Mouse (Mus musculus) testis, adult 2 months (tissue): ENCODE measurements around the gene Sars. TPM values are rescaled to one million over a fixed set of nuclear protein-coding genes. Genes with fewer than 3 reads are reported as not detected.
A peak's percentile ranks its signal among the peaks of the same experiment; 100 is the strongest.

Experiments
- H3K27ac ChIP-seq: fragments of 200-500 bp; 2 replicates; pipeline ENCODE4 v1.5.1; 2012; ENCODE audit warnings: low read depth, low read length; ENCODE audit not compliant: control insufficient read depth, insufficient read depth
- H3K27me3 ChIP-seq: fragments of 200-500 bp; 2 replicates; pipeline ENCODE4 v1.6.1; 2012; ENCODE audit warnings: mild to moderate bottlenecking, low read length, moderate library complexity; ENCODE audit not compliant: control insufficient read depth, insufficient read depth
- H3K36me3 ChIP-seq: fragments of 200-500 bp; 2 replicates; pipeline ENCODE4 v1.6.1; 2012; ENCODE audit warnings: mild to moderate bottlenecking, low read length; ENCODE audit not compliant: control insufficient read depth, insufficient read depth
- H3K4me1 ChIP-seq: fragments of 200-500 bp; 2 replicates; pipeline ENCODE4 v1.6.1; 2012; ENCODE audit warnings: low read length; ENCODE audit not compliant: control insufficient read depth, insufficient read depth
- H3K4me3 ChIP-seq: fragments of 200-500 bp; 2 replicates; pipeline ENCODE4 v1.5.1; 2012; ENCODE audit warnings: low read depth, mild to moderate bottlenecking, low read length, moderate library complexity, mixed read lengths; ENCODE audit not compliant: control insufficient read depth
- CTCF ChIP-seq: fragments of 200-500 bp; IDR thresholded peaks from 2 replicates; pipeline ENCODE4 v1.5.1; 2012; ENCODE audit warnings: low read depth, mild to moderate bottlenecking, inconsistent platforms, low read length, moderate library complexity; ENCODE audit not compliant: control insufficient read depth, insufficient read depth, insufficient replicate concordance
- POLR2A ChIP-seq: fragments of 200-500 bp; IDR thresholded peaks from 2 replicates; pipeline ENCODE4 v1.6.1; 2012; ENCODE audit warnings: low read depth, mild to moderate bottlenecking, inconsistent platforms, low read length, moderate library complexity; ENCODE audit not compliant: control insufficient read depth
- polyA plus RNA-seq: library from polyadenylated mRNA; depleted of rRNA; stranded (reverse); fragments of >200 nt; gene quantifications from 2 replicates; pipeline ENCODE4 v1.2.3, GENCODE M21; 2012

Sars gene
- polyA plus RNA-seq, 1 experiment = 14.4 TPM

GRCm38 (mm10) chr3:108402528-108402920 lies 42.5 kb downstream of the Sars start:
- H3K27me3 ChIP-seq = no peaks in the 10 kb centered on the region
- H3K4me1 ChIP-seq = peaks cover 13% of the 10 kb centered on the region
- no peaks in the 10 kb centered on the region for H3K36me3 ChIP-seq
- TF ChIP-seq CTCF = no peak
- no peak for TF ChIP-seq POLR2A
- H3K27ac ChIP-seq = no peak overlapping the region
- H3K4me3 ChIP-seq = no peak overlapping the region

- Histone ChIP-seq H3K27ac (no peak overlapping the region), H3K4me3 (no peak overlapping the region), H3K27me3 (no peaks in the 10 kb centered on the region), H3K4me1 (peaks cover 10% of the 10 kb centered on the region), H3K36me3 (no peaks in the 10 kb centered on the region)
- TF ChIP-seq POLR2A (no peak), CTCF (peak; percentile 84)
Measured at GRCm38 (mm10) chr3:108401692-108402527, 43.1 kb downstream of the Sars start.

- no peaks in the 10 kb centered on the region for H3K27me3 ChIP-seq
- H3K4me1 ChIP-seq = peaks cover 3% of the 10 kb centered on the region; the same call in 1 of the 2 replicates
- H3K4me3 ChIP-seq = no peak overlapping the region
- H3K36me3 ChIP-seq = no peaks in the 10 kb centered on the region
- TF ChIP-seq POLR2A (no peak), CTCF (no peak)
- no peak overlapping the region for H3K27ac ChIP-seq
Measured at GRCm38 (mm10) chr3:108400442-108400841, 44.6 kb downstream of the Sars start.

GRCm38 (mm10) chr3:108398281-108398680 lies 46.7 kb downstream of the Sars start:
- TF ChIP-seq CTCF = no peak
- no peak for TF ChIP-seq POLR2A
- H3K27me3 ChIP-seq = no peaks in the 10 kb centered on the region
- H3K27ac ChIP-seq = no peak overlapping the region
- H3K4me1 ChIP-seq = no peaks in the 10 kb centered on the region
- no peak overlapping the region for H3K4me3 ChIP-seq
- H3K36me3 ChIP-seq = no peaks in the 10 kb centered on the region; the same call in 1 of the 2 replicates

- H3K4me1 ChIP-seq = peaks cover 2% of the 10 kb centered on the region; the same call in 1 of the 2 replicates
- no peak for TF ChIP-seq CTCF
- TF ChIP-seq POLR2A = no peak
- no peak overlapping the region for H3K27ac ChIP-seq
- H3K27me3 ChIP-seq = no peaks in the 10 kb centered on the region
- H3K4me3 ChIP-seq = no peak overlapping the region
- no peaks in the 10 kb centered on the region; the same call in 1 of the 2 replicates for H3K36me3 ChIP-seq
Measured at GRCm38 (mm10) chr3:108392793-108393192, 52.2 kb downstream of the Sars start.

- H3K4me3 ChIP-seq = no peak overlapping the region
- no peak overlapping the region for H3K27ac ChIP-seq
- TF ChIP-seq POLR2A (no peak), CTCF (no peak)
- peaks cover 2% of the 10 kb centered on the region; the same call in 1 of the 2 replicates for H3K4me1 ChIP-seq
- H3K36me3 ChIP-seq = no peaks in the 10 kb centered on the region; the same call in 1 of the 2 replicates
- no peaks in the 10 kb centered on the region for H3K27me3 ChIP-seq
Measured at GRCm38 (mm10) chr3:108392299-108392698, 52.7 kb downstream of the Sars start.

- Histone ChIP-seq H3K27ac (no peak overlapping the region), H3K4me1 (peaks cover 3% of the 10 kb centered on the region; the same call in 1 of the 2 replicates), H3K36me3 (no peaks in the 10 kb centered on the region; the same call in 1 of the 2 replicates), H3K4me3 (no peak overlapping the region), H3K27me3 (no peaks in the 10 kb centered on the region)
- TF ChIP-seq POLR2A (no peak), CTCF (peak; percentile 89; the same call in 1 of the 2 replicates)
Measured at GRCm38 (mm10) chr3:108389111-108389545, 55.9 kb downstream of the Sars start.

- no peaks in the 10 kb centered on the region for H3K36me3 ChIP-seq
- H3K27me3 ChIP-seq = no peaks in the 10 kb centered on the region
- TF ChIP-seq POLR2A (no peak), CTCF (no peak)
- H3K4me3 ChIP-seq = no peak overlapping the region
- H3K27ac ChIP-seq = no peak overlapping the region
- H3K4me1 ChIP-seq = peaks cover 8% of the 10 kb centered on the region; the same call in 1 of the 2 replicates
Measured at GRCm38 (mm10) chr3:108386186-108386585, 58.8 kb downstream of the Sars start.
